Mouse (Mus musculus) heart, postnatal 0 days (tissue): ENCODE data around the gene Nop2.

Experiments
- CTCF ChIP-seq: IDR thresholded peaks from 2 replicates; pipeline ENCODE4 v1.5.1; 2016; ENCODE audit warnings: antibody characterized with exemption, control low read depth, low read depth
- EP300 ChIP-seq: IDR thresholded peaks from 2 replicates; pipeline ENCODE4 v1.6.1; 2016; ENCODE audit warnings: antibody characterized with exemption, low read depth

GRCm38 (mm10) chr6:125097951-125098350 is 33.8 kb upstream of the Nop2 start:
- TF ChIP-seq EP300 (no peak), CTCF (no peak)
